Mouse (Mus musculus) liver, embryonic 11.5 days (tissue): ENCODE measurements at regions not wholly inside any gene's neighbourhood (a gene's known extent, or its start where the extent isn't known, plus 50 kb on each side); places are given as distances from the start of the nearest gene placed in this dataset.

Experiments
- ATAC-seq: fragments of 200-750 bp; cut with Nextera tagmentation; replicated peaks from 2 replicates; pipeline ENCODE4 v1.8.0; 2017; ENCODE audit warnings: moderate number of reproducible peaks, mild to moderate bottlenecking, moderate TSS enrichment, moderate library complexity; ENCODE audit not compliant: low FRiP score
- DNase-seq: peaks from one replicate; pipeline ENCODE4 v3.0.0-alpha.2; 2017; ENCODE audit warnings: low spot score
- H3K27ac ChIP-seq: fragments of 300-500 bp; sonication (generic); 2 replicates; pipeline ENCODE4 v1.5.1; 2014; ENCODE audit warnings: mild to moderate bottlenecking, low read depth, low read length, control low read depth
- H3K27me3 ChIP-seq: fragments of 300-500 bp; sonication (generic); replicated peaks from 2 replicates; pipeline ENCODE4 v1.6.1; 2014; ENCODE audit warnings: low read length, mixed read lengths; ENCODE audit not compliant: control insufficient read depth, insufficient read depth
- H3K36me3 ChIP-seq: fragments of 300-500 bp; sonication (generic); 2 replicates; pipeline ENCODE4 v1.6.1; 2014; ENCODE audit warnings: mild to moderate bottlenecking, low read length, moderate library complexity, mixed read lengths; ENCODE audit not compliant: control insufficient read depth, insufficient read depth
- H3K4me1 ChIP-seq: fragments of 300-500 bp; sonication (generic); replicated peaks from 2 replicates; pipeline ENCODE4 v1.6.1; 2014; ENCODE audit warnings: low read length, mixed read lengths; ENCODE audit not compliant: control insufficient read depth, insufficient read depth
- H3K4me2 ChIP-seq: fragments of 300-500 bp; sonication (generic); 2 replicates; pipeline ENCODE4 v1.6.1; 2014; ENCODE audit warnings: mild to moderate bottlenecking, control low read depth, moderate library complexity
- H3K4me3 ChIP-seq: fragments of 300-500 bp; sonication (generic); 2 replicates; pipeline ENCODE4 v1.5.1; 2014; ENCODE audit warnings: low read depth, low read length, control low read depth
- H3K9ac ChIP-seq: fragments of 300-500 bp; sonication (generic); 2 replicates; pipeline ENCODE4 v1.6.1; 2014; ENCODE audit warnings: low read depth, low read length, control low read depth
- H3K9me3 ChIP-seq: fragments of 300-500 bp; sonication (generic); 2 replicates; pipeline ENCODE4 v1.6.1; 2016; ENCODE audit warnings: low read length, inconsistent platforms, mixed read lengths; ENCODE audit not compliant: control insufficient read depth
- WGBS: fragments of 180-500 bp; shearing (Covaris S2); extraction: QIAGEN DNeasy Blood & Tissue Kit; methylation state at CpG from one replicate; pipeline ENCODE4 v1.1.7; 2014; 5-methylcytosine and 5-hydroxymethylcytosine counted together

GRCm38 (mm10) chr8:10910954-10911353 lies 97.3 kb downstream of the Irs2 start:
- no peak for DNase-seq
- Histone ChIP-seq H3K9me3 (no peaks in the 10 kb centered on the region), H3K4me1 (peaks cover 10% of the 10 kb centered on the region), H3K4me3 (no peak overlapping the region), H3K4me2 (no peak overlapping the region), H3K27ac (no peak overlapping the region), H3K36me3 (no peaks in the 10 kb centered on the region), H3K9ac (no peak overlapping the region), H3K27me3 (peaks cover 10% of the 10 kb centered on the region)
- no peak for ATAC-seq
- 55% methylated on average over 6 of the region's 6 CpGs for WGBS

DNA sequence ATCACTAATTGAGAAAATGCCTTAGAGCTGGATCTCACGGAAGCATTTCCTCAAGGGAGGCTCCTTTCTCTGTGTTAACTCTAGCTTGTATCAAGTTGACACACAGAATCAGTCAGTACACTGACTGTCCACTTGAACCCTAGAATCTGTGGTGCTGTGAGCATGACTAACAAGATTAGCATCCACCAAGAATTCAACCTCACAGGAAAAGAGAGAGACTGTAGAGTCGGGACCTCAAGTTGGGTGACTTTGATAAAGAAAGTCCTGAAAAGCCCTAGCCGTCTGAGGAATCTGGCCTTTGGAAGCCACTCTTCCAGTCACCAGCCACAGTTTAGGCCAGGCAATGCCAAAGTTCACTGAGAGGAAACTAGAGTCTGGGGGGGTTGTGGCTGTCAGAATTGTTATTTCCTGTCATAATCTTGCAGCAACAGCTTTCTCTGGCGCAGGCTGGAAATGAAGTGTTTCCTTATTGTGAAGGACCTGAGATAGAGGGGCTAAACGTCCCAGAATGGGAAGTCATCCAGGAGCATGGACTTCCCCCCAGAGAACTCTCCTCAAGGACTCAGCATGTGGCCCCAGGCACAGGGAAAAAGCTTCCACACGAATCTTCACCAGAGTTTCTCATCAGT lies 97.9 kb downstream of the Irs2 start:
- ATAC-seq = no peak

DNA sequence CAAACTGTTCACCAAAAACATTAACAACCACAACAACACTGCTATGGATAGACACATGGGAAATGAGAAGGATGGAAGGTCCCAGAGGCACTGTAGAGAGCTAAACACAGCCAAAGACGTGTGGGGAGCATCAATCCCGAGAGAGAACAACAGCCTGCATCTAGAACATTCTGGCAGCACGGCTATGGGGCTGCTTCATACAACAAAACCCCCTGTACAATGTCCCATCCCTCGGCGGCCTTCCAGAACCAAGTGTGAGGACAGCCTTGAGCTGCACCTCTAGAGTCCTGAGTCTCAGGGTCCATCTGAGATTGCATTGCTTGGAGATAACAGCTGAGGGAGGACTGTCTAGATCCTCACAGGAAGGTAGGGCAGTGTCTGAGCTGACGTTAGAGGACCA lies 99.1 kb downstream of the Irs2 start:
- Histone ChIP-seq H3K4me1 (peaks cover 10% of the 10 kb centered on the region), H3K27ac (no peak overlapping the region), H3K27me3 (peaks cover 10% of the 10 kb centered on the region), H3K4me3 (no peak overlapping the region), H3K36me3 (no peaks in the 10 kb centered on the region), H3K9me3 (no peaks in the 10 kb centered on the region), H3K4me2 (no peak overlapping the region), H3K9ac (no peak overlapping the region)
- DNase-seq = no peak
- 77% methylated on average over 6 of the region's 6 CpGs for WGBS
- ATAC-seq = no peak

More for the DNA sequence above, 97.9 kb downstream of the Irs2 start:
- Histone ChIP-seq H3K9me3 (no peaks in the 10 kb centered on the region), H3K27ac (peak overlapping the region; percentile 17; the same call in 1 of the 2 replicates), H3K4me3 (no peak overlapping the region), H3K27me3 (peaks cover 10% of the 10 kb centered on the region), H3K4me2 (no peak overlapping the region), H3K9ac (no peak overlapping the region), H3K36me3 (no peaks in the 10 kb centered on the region), H3K4me1 (peaks cover 10% of the 10 kb centered on the region)
- no peak for DNase-seq
- WGBS = 26% methylated on average over 6 of the region's 6 CpGs

DNA sequence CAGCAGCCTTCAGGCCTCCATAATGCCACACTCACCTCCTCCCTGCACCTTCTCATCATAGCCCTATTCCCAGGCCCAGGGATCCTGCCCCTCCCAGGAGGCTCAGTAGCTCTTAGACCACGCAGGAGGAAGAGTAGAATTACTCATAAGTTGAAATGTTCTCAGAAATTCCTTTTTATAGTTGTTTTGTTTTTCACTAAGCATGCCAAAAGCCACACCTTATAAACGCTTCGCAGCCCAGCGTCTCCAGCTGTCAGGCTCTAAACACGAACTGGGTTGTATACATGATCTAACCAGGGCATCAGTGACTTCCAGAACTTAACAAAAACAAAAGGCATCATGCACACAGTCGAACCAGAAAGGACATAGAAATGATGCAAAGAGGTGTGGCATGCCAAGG lies 101.9 kb downstream of the Irs2 start:
- ATAC-seq (no peak), DNase-seq (no peak)
- Histone ChIP-seq H3K36me3 (no peaks in the 10 kb centered on the region), H3K27me3 (no peaks in the 10 kb centered on the region; the same call in 1 of the 2 replicates), H3K4me1 (peaks cover 10% of the 10 kb centered on the region), H3K9me3 (no peaks in the 10 kb centered on the region), H3K27ac (no peak overlapping the region), H3K4me2 (no peak overlapping the region), H3K9ac (no peak overlapping the region), H3K4me3 (no peak overlapping the region)
- WGBS = 73% methylated on average over 6 of the region's 6 CpGs

DNA sequence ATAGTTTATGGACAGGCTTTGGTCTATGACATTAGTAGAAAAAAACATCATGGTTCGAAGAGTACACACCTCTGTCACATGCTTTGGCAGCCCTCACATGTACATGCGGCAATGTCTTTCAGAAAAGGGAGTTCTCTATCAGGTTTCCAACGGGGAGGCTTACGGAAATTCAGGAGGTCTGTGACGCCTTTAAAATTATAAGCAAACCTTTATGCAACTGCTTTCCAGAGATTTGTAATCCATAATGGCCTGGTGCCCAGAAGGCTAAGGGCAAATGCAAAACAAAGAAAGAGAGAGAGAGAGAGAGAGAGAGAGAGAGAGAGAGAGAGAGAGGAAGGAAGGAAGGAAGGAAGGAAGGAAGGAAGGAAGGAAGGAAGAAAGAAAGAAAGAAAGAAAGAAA lies 102.5 kb downstream of the Irs2 start:
- Histone ChIP-seq H3K9ac (no peak overlapping the region), H3K36me3 (no peaks in the 10 kb centered on the region), H3K27me3 (no peaks in the 10 kb centered on the region; the same call in 1 of the 2 replicates), H3K4me3 (no peak overlapping the region), H3K4me1 (peaks cover 7% of the 10 kb centered on the region), H3K9me3 (no peaks in the 10 kb centered on the region), H3K27ac (no peak overlapping the region), H3K4me2 (no peak overlapping the region)
- 87% methylated on average over 5 of the region's 5 CpGs for WGBS
- no peak for DNase-seq
- no peak for ATAC-seq

- Histone ChIP-seq H3K4me1 (peaks cover 8% of the 10 kb centered on the region), H3K4me3 (no peak overlapping the region), H3K27me3 (peaks cover 2% of the 10 kb centered on the region; the same call in 1 of the 2 replicates), H3K9me3 (no peaks in the 10 kb centered on the region), H3K36me3 (no peaks in the 10 kb centered on the region), H3K9ac (no peak overlapping the region), H3K27ac (no peak overlapping the region), H3K4me2 (no peak overlapping the region)
- whole genome bisulfite sequencing = 80% methylated on average over 2 of the region's 2 CpGs
- ATAC-seq (no peak), DNase-seq (no peak)
These were observed 104.3 kb downstream of the Irs2 start for GRCm38 (mm10) chr8:10903957-10904356.

GRCm38 (mm10) chr8:10901954-10902353 lies 106.3 kb downstream of the Irs2 start:
- peaks cover 11% of the 10 kb centered on the region for H3K4me1 ChIP-seq
- peaks cover 2% of the 10 kb centered on the region; the same call in 1 of the 2 replicates for H3K27me3 ChIP-seq
- H3K4me3 ChIP-seq = no peak overlapping the region
- ATAC-seq = no peak
- no peak overlapping the region for H3K27ac ChIP-seq
- H3K9me3 ChIP-seq = no peaks in the 10 kb centered on the region
- no peak overlapping the region for H3K4me2 ChIP-seq
- no peak overlapping the region for H3K9ac ChIP-seq
- 88% methylated on average over 4 of the region's 4 CpGs for WGBS
- no peak for DNase-seq
- no peaks in the 10 kb centered on the region for H3K36me3 ChIP-seq

DNA sequence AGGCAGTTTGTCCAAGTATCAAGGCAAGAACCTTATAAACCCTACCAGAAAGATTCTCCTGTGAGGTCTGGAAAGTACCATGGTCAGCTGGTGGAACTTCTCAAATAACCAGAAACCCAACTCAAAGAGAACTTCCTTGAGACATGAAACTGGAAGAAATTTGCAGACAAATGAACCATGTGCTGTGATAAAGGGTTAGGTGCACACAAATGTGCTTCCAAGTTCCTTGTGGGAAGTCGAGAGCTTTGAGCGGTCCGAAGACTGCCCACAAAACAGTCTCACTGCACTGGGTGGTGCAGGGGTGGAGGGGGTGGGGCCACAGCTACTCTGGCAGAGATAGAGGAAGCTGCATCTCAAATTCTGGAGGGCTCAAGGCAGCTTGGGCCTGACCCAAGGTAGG lies 107.2 kb downstream of the Irs2 start:
- no peak overlapping the region for H3K4me3 ChIP-seq
- H3K4me1 ChIP-seq = peaks cover 11% of the 10 kb centered on the region
- peak; percentile 79 for ATAC-seq
- H3K9ac ChIP-seq = no peak overlapping the region
- no peak for DNase-seq
- peaks cover 2% of the 10 kb centered on the region; the same call in 1 of the 2 replicates for H3K27me3 ChIP-seq
- 29% methylated on average over 3 of the region's 3 CpGs for WGBS
- H3K4me2 ChIP-seq = peak overlapping the region; percentile 27; the same call in 1 of the 2 replicates
- no peaks in the 10 kb centered on the region for H3K36me3 ChIP-seq
- H3K9me3 ChIP-seq = no peaks in the 10 kb centered on the region
- H3K27ac ChIP-seq = no peak overlapping the region

- no peak for ATAC-seq
- no peaks in the 10 kb centered on the region for H3K9me3 ChIP-seq
- H3K36me3 ChIP-seq = no peaks in the 10 kb centered on the region
- peaks cover 11% of the 10 kb centered on the region for H3K4me1 ChIP-seq
- no peak overlapping the region for H3K9ac ChIP-seq
- H3K4me3 ChIP-seq = no peak overlapping the region
- H3K4me2 ChIP-seq = peak overlapping the region; percentile 54
- peak overlapping the region; percentile 28; the same call in 1 of the 2 replicates for H3K27ac ChIP-seq
- DNase-seq = no peak
- H3K27me3 ChIP-seq = peaks cover 2% of the 10 kb centered on the region; the same call in 1 of the 2 replicates
- 13% methylated on average over 17 of the region's 17 CpGs for WGBS
These were observed 108.6 kb downstream of the Irs2 start for GRCm38 (mm10) chr8:10899581-10900155.
